ENCODE assay signal across 10 mouse cellular contexts in genomic region chr5:63766715-63767114, GRCm38 (mm10). TPM values are rescaled to one million over a fixed set of nuclear protein-coding genes. Genes with fewer than 3 reads are reported as not detected.
A peak's percentile ranks its signal among the peaks of the same experiment; 100 is the strongest.
DNase-seq lines count a peak whose midpoint lies in the region; ATAC-seq lines count a peak whose summit lies in the region.
"Had no signal": no experiment of that assay in that cellular context is flagged by ENCODE, and none has a peak within 500 bp of the region (broad histone marks: within the 10 kb centered on the region; RNA-seq: fewer than 3 reads in every experiment).

No protein-coding gene starts in this region.

- 45% methylated on average over 6 of the region's 6 CpGs for WGBS in kidney, embryonic 15.5 days
- WGBS in limb, embryonic 13.5 days, result 41% methylated on average over 6 of the region's 6 CpGs
- 50% methylated on average over 6 of the region's 6 CpGs for WGBS in neural tube, embryonic 11.5 days

- H3K9ac ChIP-seq in kidney, embryonic 15.5 days, result no peak overlapping the region
- H3K9ac ChIP-seq in limb, embryonic 13.5 days, result no peak overlapping the region
- no peak overlapping the region for H3K9ac ChIP-seq in neural tube, embryonic 11.5 days (ENCODE audit: low read length)
- H3K9ac ChIP-seq: embryonic facial prominence, embryonic 13.5 days had no signal

- no peak overlapping the region for H3K4me2 ChIP-seq in kidney, embryonic 15.5 days
- no peak overlapping the region for H3K4me2 ChIP-seq in limb, embryonic 13.5 days (replicated peaks)
- no peak overlapping the region for H3K4me2 ChIP-seq in neural tube, embryonic 11.5 days (ENCODE audit: low read depth)

- no peaks in the 10 kb centered on the region for H3K9me3 ChIP-seq in kidney, embryonic 15.5 days (replicated peaks)
- H3K9me3 ChIP-seq in limb, embryonic 13.5 days, result no peaks in the 10 kb centered on the region
- H3K9me3 ChIP-seq in neural tube, embryonic 11.5 days (ENCODE audit: control insufficient read depth, low read length), result no peaks in the 10 kb centered on the region
- H3K9me3 ChIP-seq: embryonic facial prominence, embryonic 13.5 days; megakaryocyte, embryonic 14.5 days had no signal

- H3K4me1 ChIP-seq in kidney, embryonic 15.5 days, result no peaks in the 10 kb centered on the region
- 0 out of 2 replicates have a peak, but pooled peaks cover 3% of the 10 kb centered on the region for H3K4me1 ChIP-seq in limb, embryonic 13.5 days
- H3K4me1 ChIP-seq in neural tube, embryonic 11.5 days (ENCODE audit: control insufficient read depth, insufficient read depth, low read length), result no peaks in the 10 kb centered on the region
- H3K4me1 ChIP-seq: megakaryocyte, embryonic 14.5 days had no signal

- ATAC-seq in kidney, embryonic 15.5 days (replicated peaks; ENCODE audit: low FRiP score), result no peak
- peak; percentile 77 for ATAC-seq in inflammation-experienced regulatory T-cells, adult 6 months
- peak; percentile 70; the same call in 1 of the 2 replicates for ATAC-seq in limb, embryonic 13.5 days (ENCODE audit: low FRiP score, low read depth)
- ATAC-seq in neural tube, embryonic 11.5 days (ENCODE audit: insufficient read depth, low FRiP score, low TSS enrichment), result 0 out of 2 replicates have a peak, but pooled peaks have one; percentile 50

- no peaks in the 10 kb centered on the region for H3K27me3 ChIP-seq in kidney, embryonic 15.5 days
- 0 out of 2 replicates have a peak, but pooled peaks cover 5% of the 10 kb centered on the region for H3K27me3 ChIP-seq in limb, embryonic 13.5 days
- no peaks in the 10 kb centered on the region for H3K27me3 ChIP-seq in neural tube, embryonic 11.5 days (ENCODE audit: control insufficient read depth, insufficient read depth, low read length)
- H3K27me3 ChIP-seq: embryonic facial prominence, embryonic 13.5 days; megakaryocyte, embryonic 14.5 days had no signal

- peak; percentile 40 for DNase-seq in kidney, adult 9 months
- DNase-seq in R1 (ENCODE audit: low read depth, low spot score) (peak; percentile 71), MN1 (ENCODE audit: low spot score) (no peak)
- DNase-seq in embryo, embryonic 11.5 days (ENCODE audit: low read depth, low spot score), result peak; percentile 51
- DNase-seq in neural tube, embryonic 11.5 days (ENCODE audit: low spot score), result peak; percentile 60

- no peaks in the 10 kb centered on the region for H3K36me3 ChIP-seq in kidney, embryonic 15.5 days
- H3K36me3 ChIP-seq in limb, embryonic 13.5 days, result no peaks in the 10 kb centered on the region
- no peaks in the 10 kb centered on the region for H3K36me3 ChIP-seq in neural tube, embryonic 11.5 days (ENCODE audit: control insufficient read depth, insufficient read depth, low read length)
- H3K36me3 ChIP-seq: embryonic facial prominence, embryonic 13.5 days had no signal

- H3K27ac ChIP-seq in kidney, embryonic 15.5 days, result no peak overlapping the region
- H3K27ac ChIP-seq in limb, embryonic 13.5 days, result no peak overlapping the region
- no peak overlapping the region for H3K27ac ChIP-seq in neural tube, embryonic 11.5 days (ENCODE audit: low read depth, low read length)
- H3K27ac ChIP-seq: embryonic facial prominence, embryonic 13.5 days had no signal

- H3K4me3 ChIP-seq in kidney, embryonic 15.5 days (replicated peaks), result no peak overlapping the region
- no peak overlapping the region for H3K4me3 ChIP-seq in limb, embryonic 13.5 days
- H3K4me3 ChIP-seq in neural tube, embryonic 11.5 days (ENCODE audit: low read depth, low read length), result no peak overlapping the region
- H3K4me3 ChIP-seq: embryonic facial prominence, embryonic 13.5 days; megakaryocyte, embryonic 14.5 days had no signal

RNA-seq across cellular contexts. Expression of gene 0610040J01Rik, which starts 45.4 kb away (rescaled TPM):
- 48.8 and 51.9 TPM in 2 replicates for polyA plus RNA-seq in kidney, embryonic 15.5 days (2015; fragmentation: Nextera tagmentation; extraction: Ambion mirVana)
- not detected for polyA plus RNA-seq in inflammation-experienced regulatory T-cells, adult 6 months (2017; shearing (Covaris generic))
- polyA plus RNA-seq in limb, embryonic 13.5 days (2015; fragmentation: Nextera tagmentation; extraction: Ambion mirVana), result 6.1 and 8.2 TPM in 2 replicates
- 2.1 TPM in 2 replicates for polyA plus RNA-seq in neural tube, embryonic 11.5 days (2014; fragmentation: Nextera tagmentation; extraction: Ambion mirVana)
